Mouse (Mus musculus): ENCODE results near the gene Antxr1.
"Not testable (repeated sequence)": the region's sequence is repeated elsewhere in the genome, so short reads cannot be mapped to it uniquely, and the experiment has no call there.

Antxr1 gene

GRCm38 (mm10) chr6:87104123-87104796, 231.4 kb downstream of the Antxr1 start, which contains the start of gene D6Ertd527e:
TSS of gene D6Ertd527e (plus strand) at chr6:87104746.
- no peak for DNase-seq (ENCODE audit: extremely low read depth, low read depth, low spot score)

DNA sequence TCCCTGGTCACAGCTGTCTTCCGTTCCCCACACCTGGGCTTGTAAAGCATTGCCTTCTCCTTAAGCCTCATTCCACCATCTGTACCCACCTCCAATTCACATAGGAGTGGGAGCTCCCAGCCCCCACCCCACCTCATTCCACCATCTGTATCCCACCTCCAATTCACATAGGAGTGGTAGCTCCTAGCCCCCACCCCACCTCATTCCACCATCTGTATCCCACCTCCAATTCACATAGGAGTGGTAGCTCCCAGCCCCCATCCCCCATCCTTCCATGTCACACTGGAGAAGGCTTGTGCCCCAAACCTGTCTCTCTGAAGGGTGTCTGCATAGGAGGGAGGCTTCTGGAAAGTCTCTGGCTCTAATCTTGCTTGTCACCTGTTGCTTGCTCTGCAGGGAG, 232.3 kb downstream of the Antxr1 start:
- no peak for DNase-seq (ENCODE audit: extremely low read depth, low read depth, low spot score)

GRCm38 (mm10) chr6:87102421-87102911, 233.2 kb downstream of the Antxr1 start:
- no peak for DNase-seq (ENCODE audit: extremely low read depth, low read depth, low spot score)

DNA sequence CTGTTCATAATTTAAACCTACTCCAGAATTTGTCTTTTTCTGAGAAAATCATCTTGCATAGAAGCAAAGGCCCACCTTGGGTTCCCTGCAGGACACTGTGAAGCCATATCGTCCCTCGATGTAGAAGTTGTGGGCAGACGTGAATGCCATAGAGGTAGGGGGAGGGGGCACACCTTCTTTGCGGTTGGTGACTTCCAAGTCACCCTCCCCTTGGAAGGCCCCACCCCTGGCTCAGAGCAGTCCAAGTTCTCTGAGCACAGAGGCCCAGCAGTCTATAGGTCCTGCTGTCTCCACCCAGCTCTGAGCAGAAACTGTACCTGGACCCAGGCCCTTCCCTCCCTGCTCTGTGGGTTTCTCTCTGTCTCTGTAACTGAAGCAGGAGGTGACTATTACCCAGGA, 233.7 kb downstream of the Antxr1 start:
- no peak for DNase-seq (ENCODE audit: extremely low read depth, low read depth, low spot score)

DNA sequence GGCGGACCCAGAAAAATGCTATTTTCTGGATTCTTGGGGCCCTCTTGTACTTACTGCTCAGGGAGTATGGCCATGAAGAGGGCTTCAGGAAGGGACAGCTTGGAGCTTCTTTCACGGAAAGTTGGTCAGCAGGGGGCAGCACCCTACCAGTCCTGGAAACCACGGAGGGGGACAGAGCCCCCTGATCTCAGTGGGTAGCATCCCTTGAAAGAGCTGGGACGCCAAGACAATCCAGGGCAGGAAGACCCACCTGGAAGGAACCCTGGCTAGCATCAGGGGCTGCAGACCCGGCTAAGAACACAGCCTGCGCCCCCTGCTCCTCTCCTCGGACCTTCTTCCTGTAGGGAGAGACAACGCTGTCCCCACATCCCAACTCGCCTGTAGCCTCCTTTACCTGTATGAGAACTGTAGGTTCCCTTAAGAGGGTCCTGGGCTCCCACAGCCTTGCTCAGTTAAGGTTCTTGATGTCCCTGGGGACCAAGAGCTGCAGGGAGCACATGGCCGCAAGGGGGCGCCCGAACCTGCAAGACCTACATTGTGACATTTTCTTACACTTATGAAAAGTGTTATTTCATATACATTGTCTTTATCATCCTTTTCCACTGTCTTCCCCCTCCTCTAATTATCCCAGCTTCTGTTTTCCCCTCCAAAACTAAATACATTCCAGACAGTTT, 234.2 kb downstream of the Antxr1 start:
- no peak for DNase-seq (ENCODE audit: extremely low read depth, low read depth, low spot score)

- DNase-seq (ENCODE audit: extremely low read depth, low read depth, low spot score) = no peak
Observed at GRCm38 (mm10) chr6:87100297-87101020, 235.2 kb downstream of the Antxr1 start.

DNA sequence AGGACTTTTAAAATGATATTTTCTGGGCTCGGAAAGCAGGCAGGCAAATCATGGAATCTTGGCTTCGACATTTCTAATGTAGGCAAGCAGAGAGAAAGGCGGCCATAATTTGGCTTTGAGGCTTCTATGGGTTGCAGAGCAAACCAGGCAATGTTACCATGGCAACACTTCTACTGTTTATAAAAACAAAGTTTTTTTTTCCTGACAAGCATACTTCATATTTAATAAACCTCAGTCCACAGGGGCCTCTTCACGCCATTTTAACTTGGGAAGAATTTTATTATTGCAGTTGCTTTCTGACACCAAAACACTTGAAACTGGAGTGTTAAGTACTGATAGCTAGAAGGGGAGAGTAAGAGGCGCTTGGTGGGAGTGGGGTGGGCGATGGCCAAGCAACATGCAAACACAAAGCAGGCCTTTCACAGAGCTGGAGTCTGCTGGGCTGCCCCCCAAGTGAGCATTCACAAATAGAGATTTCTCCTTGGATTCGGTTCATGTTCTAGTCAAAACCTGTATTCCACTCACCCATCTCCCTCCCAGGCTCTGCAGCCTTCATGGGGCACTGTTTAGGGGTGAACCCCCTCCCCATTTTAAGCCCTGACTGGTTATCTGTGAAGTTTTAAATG, 235.8 kb downstream of the Antxr1 start:
- DNase-seq (ENCODE audit: extremely low read depth, low read depth, low spot score) = no peak

GRCm38 (mm10) chr6:87099261-87099660, 236.4 kb downstream of the Antxr1 start:
- no peak for DNase-seq (ENCODE audit: extremely low read depth, low read depth, low spot score)

DNA sequence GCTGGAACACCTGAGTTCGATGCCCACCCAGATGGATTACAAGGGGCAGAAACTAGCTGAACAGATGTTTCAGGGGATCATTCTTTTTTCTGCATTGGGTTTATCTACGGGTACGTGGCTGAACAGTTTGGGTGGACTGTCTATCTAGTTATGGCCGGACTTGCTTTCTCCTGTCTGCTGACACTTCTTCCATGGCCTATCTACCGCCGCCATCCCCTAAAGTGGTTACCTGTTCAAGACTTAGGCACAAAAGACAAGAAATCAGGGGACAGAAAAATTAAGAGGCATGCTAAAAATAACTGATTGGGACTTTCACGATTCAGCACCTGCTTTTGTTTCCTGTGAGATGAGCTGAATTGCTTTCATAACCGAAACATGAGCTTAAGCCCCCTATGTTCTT, 242.0 kb downstream of the Antxr1 start:
- not testable (repeated sequence) for DNase-seq (ENCODE audit: extremely low read depth, low read depth, low spot score)

DNA sequence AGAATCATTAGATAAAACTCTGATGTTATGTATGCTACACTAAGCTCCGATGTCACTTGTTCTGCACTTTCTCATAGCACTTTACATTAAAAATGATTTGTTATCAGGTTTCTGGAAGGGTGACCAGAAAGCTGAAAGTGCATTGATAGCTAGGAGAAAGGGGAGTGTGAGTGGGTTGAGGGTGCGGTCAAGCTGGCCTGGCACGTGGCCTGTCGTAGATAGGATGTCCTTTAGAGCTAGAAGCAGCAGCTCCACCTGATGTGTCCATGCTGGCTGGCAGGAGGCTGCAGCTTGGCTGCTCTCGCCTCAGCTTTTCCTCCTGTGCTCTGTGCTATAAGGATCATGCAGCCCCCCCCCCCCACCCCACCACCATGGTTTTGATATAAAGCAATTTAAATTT, 243.1 kb downstream of the Antxr1 start:
- no peak for DNase-seq (ENCODE audit: extremely low read depth, low read depth, low spot score)

DNA sequence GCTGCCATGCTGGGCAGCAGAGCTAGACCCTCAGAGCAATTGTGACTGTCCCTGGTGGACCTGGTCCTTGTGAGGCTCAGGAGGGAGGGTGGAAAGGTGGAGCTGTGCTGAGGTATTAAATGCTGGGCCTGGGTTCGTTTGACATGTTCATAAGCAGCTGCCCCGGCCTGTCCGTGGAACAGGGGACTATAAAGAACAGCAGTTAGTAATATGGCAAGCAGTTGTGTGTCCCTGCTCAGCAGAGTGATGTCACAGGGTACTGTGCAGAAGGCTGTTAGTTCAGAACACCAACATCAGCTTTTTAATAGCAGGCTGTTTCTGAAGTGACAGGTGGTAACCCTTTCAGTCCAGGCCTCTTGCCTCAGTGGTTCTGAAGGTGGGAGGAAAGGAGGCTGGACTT, 244.7 kb downstream of the Antxr1 start:
- DNase-seq (ENCODE audit: extremely low read depth, low read depth, low spot score) = no peak

GRCm38 (mm10) chr6:87088356-87088755, 247.3 kb downstream of the Antxr1 start:
- DNase-seq (ENCODE audit: extremely low read depth, low read depth, low spot score) = no peak

GRCm38 (mm10) chr6:87085026-87085425, 250.6 kb downstream of the Antxr1 start:
- no peak for DNase-seq (ENCODE audit: extremely low read depth, low read depth, low spot score)

All from fat pad, adult 2 months (tissue).